Mouse (Mus musculus) common myeloid progenitor, adult 5-6 weeks (primary cell): ENCODE measurements at regions not wholly inside any gene's neighbourhood (a gene's known extent, or its start where the extent isn't known, plus 50 kb on each side); places are given as distances from the start of the nearest gene placed in this dataset.

Experiments
- ATAC-seq: replicated peaks from 2 replicates; pipeline ENCODE4 v1.8.0; 2016; ENCODE audit warnings: low read depth, mild to moderate bottlenecking, moderate TSS enrichment, inconsistent platforms; ENCODE audit not compliant: poor library complexity, severe bottlenecking

GRCm38 (mm10) chr6:51193356-51193755 lies 239.1 kb upstream of the Nfe2l3 start:
- ATAC-seq, result no peak

GRCm38 (mm10) chr6:51196391-51196790 lies 236.1 kb upstream of the Nfe2l3 start:
- ATAC-seq, result no peak

DNA sequence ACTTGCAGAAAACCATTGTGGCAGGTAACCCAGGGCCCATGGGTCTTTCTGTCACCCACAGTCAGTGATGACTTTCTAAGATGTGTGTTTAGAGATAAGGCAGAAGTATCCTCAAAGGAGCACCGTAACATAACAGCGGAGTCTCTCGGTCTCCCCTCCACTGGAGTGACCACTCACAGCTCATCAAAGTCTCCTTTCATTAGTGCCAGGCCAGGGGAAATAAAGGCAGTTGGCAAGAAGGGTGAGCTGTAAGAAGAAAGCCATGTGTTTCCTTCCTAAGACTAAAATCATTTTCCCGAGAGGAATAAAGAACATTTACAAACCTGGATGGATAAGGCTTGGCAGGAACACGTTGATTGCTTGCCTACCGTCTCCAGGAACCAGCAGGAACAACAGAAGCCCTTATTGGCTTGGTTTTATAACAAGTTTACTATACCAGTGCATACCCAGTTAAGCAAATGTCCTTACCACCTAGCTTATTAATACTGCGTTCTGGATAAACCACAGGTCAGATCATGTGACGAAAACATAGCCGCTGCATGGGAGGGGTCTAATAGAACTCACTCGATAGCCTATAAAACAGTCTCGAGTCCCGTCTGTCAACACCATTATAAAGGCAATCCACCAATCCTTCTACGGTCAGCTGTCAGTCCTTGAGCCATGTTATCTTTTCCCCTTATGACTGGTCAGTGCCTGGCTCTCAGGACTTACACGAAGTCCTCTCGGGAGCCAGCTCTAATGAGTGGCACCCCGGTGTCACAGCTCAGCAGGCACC lies 235.3 kb upstream of the Nfe2l3 start:
- ATAC-seq, result no peak

- ATAC-seq, result no peak
Measured at GRCm38 (mm10) chr6:51200207-51200606, 232.3 kb upstream of the Nfe2l3 start.

DNA sequence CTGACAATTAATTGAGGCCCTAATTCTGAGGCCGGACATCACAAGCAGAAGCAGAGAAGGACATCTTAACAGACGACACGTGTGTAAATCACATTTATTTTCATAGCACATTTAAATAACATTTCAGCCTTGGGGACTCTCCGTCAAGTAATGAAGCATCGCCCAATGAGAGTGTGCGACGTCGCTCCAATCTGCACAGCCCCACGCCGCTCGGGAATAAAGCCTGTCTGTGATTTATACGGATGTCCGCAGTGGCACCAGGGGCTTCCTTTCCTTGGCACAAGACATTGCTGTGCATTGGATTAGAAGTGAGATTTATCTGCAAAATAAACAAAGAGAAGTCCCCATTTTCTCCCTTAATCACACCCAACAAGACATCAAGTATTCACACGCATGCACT lies 231.6 kb upstream of the Nfe2l3 start:
- ATAC-seq, result no peak

- ATAC-seq, result no peak
Measured at GRCm38 (mm10) chr6:51204306-51204705, 228.2 kb upstream of the Nfe2l3 start.

DNA sequence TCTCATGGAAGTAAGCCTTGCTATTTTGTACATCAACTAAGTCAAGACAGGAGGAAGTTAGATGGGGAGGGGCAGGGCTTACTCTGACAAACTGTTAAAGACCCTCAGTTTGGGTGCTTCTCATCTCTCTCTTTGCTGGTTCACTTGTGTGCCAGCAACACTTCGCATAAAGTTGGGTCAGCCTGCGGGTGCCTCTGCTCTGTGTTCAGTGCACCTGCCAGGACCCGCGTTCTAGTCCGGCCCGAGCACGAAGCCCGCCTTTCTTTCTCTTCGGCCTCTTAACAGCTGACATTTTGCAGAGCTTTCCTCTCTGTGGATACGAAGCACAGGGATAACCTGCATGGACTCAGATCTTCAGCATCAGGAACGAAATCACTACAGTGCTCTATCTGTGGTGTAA lies 227.1 kb upstream of the Nfe2l3 start:
- ATAC-seq, result no peak

GRCm38 (mm10) chr6:51206712-51207505 lies 225.6 kb upstream of the Nfe2l3 start:
- peak; percentile 64 for ATAC-seq

DNA sequence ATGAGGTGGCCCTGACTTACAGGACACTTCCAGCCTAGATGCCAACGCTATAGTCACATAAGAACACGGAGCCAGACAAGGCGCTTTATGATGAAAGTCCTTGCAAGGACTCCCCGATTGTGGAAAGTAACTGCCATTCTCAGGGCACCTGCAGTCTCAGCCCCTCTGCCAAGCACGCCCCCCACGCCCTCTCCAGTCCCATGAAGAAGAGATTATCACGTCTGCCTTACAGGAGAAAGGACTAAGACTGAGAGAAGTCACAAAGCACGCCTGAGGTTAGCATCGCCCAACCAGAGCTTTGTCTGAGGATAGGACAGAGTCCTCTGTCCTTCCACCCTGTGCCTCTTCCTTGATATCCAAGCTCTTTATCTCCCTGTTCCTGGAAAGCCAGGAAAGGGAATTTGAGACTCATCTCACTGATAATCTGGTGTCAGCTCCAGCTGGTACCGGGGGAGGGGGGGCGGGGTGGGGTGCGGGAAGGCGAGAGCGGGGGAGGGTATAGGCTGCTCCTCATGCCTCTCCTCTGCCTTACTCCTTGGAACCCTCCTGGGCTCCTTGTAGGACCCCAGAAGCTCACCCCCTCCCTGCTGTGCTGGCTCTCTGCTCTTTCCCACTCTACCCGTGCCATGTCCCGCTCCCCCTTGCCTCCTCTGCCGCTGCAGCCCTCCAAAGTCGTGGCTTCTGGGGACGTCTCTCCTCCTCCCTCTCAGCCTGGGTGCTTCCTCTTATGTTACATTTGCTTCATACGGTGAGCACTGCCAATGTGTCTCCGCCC lies 224.7 kb upstream of the Nfe2l3 start:
- ATAC-seq, result peak; percentile 55

- peak; percentile 55 for ATAC-seq
Measured at GRCm38 (mm10) chr6:51208660-51209396, 223.6 kb upstream of the Nfe2l3 start.

DNA sequence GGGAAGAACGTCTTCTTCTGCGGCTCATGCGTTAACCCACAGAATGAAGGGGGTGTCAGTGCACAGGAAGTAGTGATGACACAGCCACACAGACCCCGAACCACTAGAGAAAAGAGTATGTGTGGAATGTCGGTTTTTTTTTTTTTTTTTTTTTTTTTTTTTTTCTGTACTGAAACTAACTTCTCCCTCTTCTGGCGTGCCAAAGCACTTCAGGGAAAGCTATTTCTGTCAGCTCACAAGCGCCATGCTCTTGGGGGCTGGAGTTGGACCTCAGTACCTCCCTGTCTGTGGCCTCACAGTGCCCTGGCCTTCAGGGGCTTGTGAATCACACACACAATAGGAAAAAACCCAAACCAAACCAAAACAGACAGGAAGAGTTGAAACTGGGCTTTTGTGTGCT lies 221.1 kb upstream of the Nfe2l3 start:
- peak; percentile 51 for ATAC-seq

DNA sequence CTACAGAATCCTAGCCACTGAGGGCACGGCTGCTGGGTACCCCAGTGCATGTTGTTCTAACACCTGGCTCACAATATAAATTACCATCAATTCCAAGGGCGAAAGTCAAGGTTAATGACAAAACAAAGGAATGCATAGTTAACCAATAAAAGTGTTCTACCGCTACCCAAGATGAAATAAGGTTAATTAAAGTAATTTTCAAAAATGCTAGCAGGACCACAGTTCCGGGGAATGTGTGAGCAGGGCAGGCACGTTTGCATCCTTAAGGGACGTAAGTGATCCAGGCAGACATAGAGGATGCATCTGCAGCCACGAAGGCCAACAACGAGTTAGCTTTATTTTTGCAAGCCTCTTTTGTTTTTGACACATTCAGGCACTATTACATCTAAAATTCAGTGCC lies 220.3 kb upstream of the Nfe2l3 start:
- no peak for ATAC-seq

DNA sequence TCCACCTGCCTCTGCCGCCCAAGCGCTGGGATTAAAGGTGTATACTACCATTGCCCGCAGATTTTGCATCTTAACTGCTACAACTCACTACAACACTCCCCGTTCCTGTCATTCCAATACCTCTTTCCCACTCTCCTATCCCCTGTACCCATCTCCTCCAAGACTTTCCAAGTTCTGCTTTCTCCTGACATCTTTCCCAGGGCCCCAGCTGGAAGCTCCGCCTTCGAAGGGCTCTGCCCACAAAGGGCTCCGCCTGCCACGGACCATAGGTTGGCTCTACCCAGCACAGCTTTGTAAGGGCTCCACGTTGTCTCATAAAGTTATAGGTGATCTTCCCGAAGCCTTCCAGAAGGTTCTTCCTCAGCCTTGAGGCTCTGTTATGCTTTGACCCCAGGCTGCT lies 217.1 kb upstream of the Nfe2l3 start:
- ATAC-seq, result no peak

GRCm38 (mm10) chr6:51216472-51216871 lies 216.0 kb upstream of the Nfe2l3 start:
- ATAC-seq, result no peak

DNA sequence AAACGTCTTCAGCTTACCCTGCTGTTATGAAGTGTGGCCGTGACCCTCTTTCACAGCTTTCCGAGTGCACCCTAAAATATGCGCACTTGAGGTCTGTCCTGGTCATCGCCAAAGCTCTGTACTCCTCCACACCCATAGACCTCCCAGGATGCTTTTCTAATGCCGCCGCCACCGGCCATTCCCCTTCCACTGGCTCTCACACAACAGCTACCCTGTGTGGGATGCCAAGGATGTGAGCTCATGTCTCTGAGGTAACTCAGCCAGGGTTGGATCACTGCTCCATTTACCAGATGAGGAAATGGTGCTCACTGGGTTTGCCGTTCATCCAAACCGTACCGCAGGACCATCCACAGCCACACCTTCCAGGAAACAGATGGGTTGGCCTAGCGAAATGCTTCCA lies 212.8 kb upstream of the Nfe2l3 start:
- ATAC-seq, result no peak

- no peak for ATAC-seq
Measured at GRCm38 (mm10) chr6:51220778-51221177, 211.7 kb upstream of the Nfe2l3 start.

DNA sequence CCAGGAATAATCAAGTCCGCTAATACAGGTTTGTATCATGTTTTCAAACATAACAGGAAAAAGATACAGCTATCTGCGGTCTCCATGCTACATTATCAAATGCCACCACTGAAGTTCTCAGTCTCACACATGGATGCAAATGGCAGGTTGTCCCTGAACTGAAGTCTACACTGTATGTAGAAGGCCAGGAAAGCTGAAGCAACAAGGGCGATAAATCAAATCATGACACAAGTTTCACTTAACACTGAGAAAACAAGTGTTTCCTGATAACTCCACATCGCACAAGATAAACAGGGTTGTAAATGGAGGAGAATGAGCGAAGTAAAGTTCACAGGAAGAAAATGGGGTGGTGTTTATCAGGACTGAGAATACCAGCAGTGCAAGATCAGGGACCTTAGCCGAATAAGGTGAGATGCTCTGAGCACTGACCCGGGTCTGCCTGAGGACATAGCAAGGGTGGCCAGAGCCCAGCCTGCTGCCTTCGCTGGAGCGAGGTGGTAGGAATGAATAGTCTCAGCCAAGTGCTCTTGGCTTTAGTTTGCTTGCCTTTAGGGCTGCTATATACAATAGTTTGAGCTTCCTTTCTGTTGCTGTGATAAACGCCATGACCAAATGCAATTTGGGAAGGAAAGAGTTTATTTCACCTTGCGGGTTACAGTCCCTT lies 196.3 kb upstream of the Nfe2l3 start:
- ATAC-seq, result no peak

- no peak for ATAC-seq
Measured at GRCm38 (mm10) chr6:51240039-51240438, 192.4 kb upstream of the Nfe2l3 start.

DNA sequence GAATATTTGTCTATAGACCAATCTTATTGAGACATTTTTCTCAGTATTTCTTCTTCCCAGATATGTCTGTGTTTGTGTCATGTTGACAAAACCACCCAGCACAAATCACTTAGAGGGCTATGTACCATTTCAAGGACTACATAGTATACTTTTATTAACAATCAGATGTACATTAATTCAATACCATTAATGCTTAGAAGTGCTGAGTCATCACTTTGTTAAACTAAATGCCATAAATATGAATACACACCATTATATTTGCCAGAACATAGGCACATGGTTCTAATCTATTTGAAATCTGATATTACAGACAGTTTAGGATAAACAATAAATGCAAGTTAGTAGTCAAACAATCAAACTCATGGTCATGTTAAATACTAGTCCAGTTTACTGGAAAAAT lies 182.2 kb upstream of the Nfe2l3 start:
- ATAC-seq, result no peak

DNA sequence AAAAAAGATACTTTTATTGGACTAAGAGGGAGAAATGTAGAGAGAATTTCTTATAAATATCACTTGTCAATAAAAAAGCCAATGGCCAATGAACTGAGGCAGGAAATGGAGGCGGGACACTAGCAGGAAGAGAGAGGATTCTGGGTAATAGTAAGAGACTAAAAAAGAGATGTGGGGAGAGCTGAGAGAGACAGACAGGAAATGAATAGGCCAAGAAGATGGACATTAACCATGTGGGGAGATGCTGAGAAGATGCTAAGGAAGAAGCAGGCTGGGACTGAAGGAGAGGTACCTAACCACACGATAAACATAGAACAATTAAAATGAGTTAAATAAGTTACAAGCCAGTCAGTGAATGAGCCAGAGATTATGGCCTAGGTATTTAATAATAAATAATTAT lies 181.0 kb upstream of the Nfe2l3 start:
- ATAC-seq, result no peak
